Mouse (Mus musculus): ENCODE data around the gene Ciz1.

Ciz1 gene

GRCm38 (mm10) chr2:32380001-32380500 is 27.9 kb downstream of the Ciz1 start:
- DNase-seq (ENCODE audit: low read depth), result no peak

GRCm38 (mm10) chr2:32381141-32381774 is 29.1 kb downstream of the Ciz1 start:
- no peak for DNase-seq (ENCODE audit: low read depth)

DNA sequence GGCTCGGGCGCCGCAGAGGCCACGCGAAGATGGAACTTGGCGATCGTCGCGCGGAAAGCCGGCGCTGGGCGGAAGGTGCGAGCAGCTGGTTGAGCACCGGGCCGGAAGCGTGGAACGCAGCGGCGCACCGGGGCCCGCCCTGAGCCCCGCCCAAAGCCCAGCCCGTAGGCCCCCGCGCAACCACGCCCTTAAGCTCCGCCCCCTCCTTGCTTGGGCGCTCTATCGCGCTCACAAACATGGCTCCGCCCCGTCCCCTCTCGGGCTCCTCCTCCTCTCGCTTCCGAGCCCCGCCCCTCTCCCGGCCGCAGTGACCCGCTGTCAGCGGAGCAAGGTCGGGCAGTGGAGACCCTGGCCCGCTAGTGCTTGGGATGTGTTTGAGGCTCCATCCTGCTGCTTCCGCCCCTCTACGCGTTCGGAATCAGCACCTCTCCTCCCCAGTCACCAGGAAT is 29.7 kb downstream of the Ciz1 start, which contains the start of gene 1110008P14Rik:
Gene 1110008P14Rik, minus strand, starts transcription at position 164 of the 449 bp plus-strand sequence.
- peak; percentile 96 for DNase-seq (ENCODE audit: low read depth)

DNA sequence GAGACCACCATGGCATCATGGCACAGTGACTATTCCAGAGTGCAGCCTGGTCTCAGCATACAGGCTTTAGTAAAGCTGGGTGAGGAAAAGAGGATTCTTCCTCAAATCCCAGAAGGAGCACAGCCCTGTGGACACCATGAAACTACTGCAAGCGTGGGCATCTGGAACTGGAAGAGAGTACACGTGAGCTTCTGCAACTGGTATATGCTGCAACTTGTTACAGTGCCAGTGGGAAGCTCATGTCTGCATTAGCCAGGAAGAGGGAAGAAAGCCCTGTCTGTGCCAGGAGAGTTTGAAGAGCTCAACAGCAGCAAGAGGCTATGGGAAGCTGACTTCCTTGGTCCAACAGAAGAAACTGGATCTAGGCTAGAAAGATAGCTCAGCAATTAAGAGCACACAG is 30.6 kb downstream of the Ciz1 start:
- DNase-seq (ENCODE audit: low read depth), result peak; percentile 28

- no peak for DNase-seq (ENCODE audit: low read depth)
Measured at GRCm38 (mm10) chr2:32387706-32388490, 35.8 kb downstream of the Ciz1 start, which contains the start of gene Lcn2. Gene Lcn2 (minus strand): TSS chr2:32388252.

- no peak for DNase-seq (ENCODE audit: low read depth)
Measured at GRCm38 (mm10) chr2:32389157-32389556, 37.0 kb downstream of the Ciz1 start.

DNA sequence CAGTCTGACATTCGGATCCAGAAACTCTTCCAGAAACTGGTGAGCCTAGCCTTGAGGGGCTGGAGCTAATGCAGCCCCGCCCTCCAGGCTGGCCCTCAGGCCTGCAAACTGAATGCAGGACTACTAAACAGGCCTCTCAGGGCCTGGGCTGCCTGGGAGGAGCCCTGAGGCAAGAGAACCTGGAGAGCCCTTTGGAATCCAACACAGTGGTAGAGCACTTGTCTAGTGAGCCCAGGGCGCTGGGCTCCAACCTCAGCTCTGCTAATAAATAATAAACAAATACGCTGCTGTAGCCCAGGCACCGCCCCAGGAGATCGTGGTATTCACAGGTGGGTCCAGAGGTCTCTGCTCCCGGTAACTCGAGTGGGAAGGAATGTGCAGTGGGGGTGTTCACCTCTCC is 38.7 kb downstream of the Ciz1 start:
- DNase-seq (ENCODE audit: low read depth), result no peak

DNA sequence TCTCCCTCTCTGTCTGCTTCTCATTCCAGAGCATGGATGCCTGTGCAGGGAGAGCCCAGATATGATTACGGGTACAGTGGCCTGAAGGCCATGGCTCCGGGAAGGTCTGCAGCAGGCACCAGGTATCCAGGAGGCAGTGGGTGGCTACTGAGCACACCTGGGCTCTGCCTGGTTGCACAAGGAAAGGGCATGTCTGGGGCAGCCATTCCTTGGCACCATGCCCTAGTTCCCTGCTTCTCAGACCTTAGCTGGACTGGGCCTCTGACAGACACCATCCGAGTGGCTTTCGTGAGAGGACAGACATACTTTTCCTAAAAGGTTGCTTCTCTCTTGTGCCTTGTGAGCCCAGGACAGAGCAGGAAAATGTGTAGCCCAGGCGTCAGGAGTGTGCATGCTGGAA is 39.9 kb downstream of the Ciz1 start:
- DNase-seq (ENCODE audit: low read depth), result no peak

DNA sequence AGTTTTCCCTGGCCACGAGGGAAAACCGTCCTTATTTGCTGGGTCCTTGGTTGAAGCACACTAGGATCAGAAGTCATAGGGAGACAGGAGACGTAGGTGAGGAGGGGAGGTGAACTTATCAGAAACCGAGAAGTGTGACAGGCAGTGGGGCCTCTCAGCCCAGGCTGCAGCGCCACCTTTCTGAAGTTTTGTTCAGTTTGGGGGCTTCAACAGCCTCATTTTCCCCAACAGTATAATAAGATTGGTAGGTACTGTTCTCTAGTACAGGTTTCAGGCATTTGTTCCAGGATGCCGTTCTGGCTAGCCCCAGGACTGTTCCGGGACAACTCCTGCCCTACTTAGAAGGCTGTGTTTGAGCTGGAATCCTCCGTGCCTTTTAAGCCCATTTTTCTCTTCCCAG is 42.8 kb downstream of the Ciz1 start:
- DNase-seq (ENCODE audit: low read depth), result no peak

DNA sequence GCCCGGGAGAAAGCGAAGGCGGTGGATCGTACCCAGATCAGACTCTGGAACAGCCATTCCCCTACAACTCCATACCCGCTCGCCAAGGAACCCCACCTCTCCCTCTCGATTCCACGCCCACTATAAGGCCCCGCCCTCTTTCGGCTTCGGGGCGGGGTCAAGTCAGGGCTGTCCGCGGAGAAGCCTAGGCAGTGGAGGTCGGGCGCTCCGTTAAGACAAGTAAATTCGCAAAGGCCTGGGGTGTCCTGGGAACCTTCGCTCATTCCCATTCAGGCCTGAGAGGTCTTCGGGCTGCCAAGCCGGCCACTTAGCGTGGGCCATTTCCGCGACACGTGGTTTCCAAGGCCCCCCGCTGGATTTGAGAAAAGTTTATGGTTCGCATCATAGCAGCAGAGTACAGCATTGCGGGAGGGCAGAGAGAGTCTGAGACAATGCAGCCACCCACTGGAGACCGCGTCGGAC is 43.4 kb downstream of the Ciz1 start, which contains the start of gene Ptges2:
Gene Ptges2, plus strand, starts transcription at position 413 of the 462 bp plus-strand sequence.
- peak; percentile 93 for DNase-seq (ENCODE audit: low read depth)

DNA sequence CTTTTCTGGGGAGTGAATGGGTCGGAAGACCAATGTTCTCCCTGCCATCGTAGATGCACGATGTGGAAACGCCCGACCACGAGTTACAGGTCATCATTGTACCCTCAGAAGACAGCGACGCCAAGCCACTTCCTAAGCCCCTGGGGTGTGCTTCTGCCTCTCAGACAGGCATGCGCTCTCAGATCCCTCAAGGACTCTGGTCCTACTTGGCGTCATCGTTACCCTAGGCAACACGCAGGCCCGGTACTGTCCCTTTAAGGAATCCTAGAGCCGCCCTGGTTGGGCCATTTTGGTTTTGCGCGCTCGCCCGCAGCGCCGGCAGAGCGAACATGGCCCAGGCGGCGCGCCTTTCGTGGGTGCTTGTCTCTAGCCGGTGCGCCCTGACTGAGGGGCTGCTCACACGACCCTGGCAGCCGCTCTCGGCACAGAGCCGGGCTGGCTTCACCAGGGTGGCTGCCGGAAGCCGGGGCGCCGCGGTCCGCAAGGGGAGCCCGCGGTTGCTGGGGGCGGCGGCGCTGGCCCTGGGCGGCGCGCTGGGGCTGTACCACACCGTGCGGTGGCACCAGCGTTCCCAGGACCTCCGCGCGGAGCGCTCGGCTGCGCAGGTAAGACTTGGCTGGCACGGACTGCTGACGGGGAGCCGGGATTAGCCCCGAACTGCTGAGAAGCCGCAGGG is 44.0 kb downstream of the Ciz1 start:
- peak; percentile 91 for DNase-seq (ENCODE audit: low read depth)

DNA sequence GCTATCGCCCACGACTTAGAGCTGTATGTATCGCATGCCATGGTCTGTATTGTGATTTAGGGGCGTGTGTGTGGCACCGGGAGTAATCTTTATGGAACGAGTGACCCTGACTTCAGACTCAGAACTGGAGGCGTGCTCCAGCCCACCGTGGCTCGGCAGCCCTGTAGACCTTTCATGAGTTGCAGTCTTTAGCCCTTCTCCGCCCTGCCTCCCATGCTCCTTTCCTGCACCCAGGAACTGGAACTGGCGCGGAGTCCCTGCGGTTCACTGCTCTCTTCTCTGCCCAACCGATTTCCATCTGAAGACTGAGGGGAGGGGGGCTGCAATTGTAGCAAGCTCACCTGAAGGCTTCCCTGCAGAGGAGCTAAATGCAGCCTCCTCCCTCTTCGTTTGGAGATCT is 44.6 kb downstream of the Ciz1 start:
- no peak for DNase-seq (ENCODE audit: low read depth)

DNA sequence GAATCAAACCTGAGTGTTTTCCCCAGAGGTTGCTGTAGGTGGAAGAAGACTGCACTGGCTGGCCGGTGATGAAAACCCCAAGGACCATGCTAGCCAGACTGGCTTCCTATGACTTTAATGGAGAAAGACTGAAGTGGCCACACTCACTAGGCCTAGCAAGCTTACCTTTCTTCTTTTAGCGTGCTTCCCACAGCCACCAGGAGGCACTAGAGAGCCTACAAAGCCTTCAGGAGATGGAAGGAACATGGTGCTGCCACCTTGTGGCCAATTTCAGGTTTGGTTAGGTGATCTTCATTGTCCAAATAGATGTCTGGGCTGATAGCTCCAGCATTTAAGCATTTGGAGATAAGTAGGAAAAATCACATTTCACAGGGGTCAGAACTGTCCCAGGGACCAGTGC is 52.5 kb downstream of the Ciz1 start:
- DNase-seq (ENCODE audit: low read depth), result peak; percentile 99

DNA sequence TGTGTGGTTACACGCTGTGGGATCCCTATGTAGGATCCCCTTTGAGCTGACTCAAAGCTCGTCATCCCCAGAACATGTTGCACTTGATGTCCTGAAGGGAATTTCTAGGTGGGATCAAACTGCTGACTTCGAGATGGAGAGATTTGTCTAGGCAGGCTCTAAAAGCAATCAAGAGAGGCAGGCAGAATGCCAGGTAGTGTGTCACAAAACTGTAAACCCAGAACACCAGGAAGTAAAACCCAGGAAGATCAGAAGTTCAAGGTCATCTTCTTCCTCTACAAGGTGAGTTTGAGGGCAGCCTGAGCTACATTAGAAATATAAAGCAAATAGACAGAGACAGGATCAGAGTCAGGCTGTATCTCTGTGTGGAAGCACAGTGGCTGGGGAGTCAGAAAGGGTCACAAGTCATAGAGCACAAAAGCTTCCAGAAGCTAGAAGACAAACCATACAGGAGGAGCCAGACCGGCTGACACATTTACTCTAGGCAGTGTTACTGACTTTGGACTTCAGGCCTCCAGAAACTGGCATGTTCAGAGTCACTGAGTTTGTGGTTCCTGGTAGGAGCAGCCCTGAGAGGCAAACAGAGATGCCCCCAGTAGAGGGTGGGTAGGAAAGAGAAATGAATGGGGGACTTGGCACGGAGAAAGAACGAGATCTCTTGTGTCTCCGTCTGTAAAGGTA is 55.2 kb downstream of the Ciz1 start:
- DNase-seq (ENCODE audit: low read depth), result no peak

GRCm38 (mm10) chr2:32408429-32409424 is 56.6 kb downstream of the Ciz1 start:
- DNase-seq (ENCODE audit: low read depth), result no peak

DNA sequence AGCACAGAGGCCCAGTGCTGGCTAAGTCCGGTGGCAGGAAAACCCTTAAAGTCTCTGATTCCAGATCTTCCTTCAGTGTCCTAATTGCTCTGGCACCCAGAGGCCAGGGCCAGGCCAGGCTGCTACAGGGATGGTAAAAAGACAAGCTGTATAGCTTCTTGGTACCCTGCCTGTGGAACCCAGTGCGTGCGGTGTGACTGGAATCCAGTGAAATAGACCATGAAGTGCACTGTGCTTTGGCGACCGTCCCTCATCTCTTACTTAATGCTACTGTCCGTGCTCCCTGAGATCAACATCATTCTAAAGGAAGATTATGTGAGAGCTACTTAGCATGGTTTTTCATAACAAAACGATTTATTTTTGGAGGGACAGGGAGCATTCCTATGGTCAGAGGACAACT is 59.3 kb downstream of the Ciz1 start:
- DNase-seq (ENCODE audit: low read depth), result no peak

- DNase-seq (ENCODE audit: low read depth), result no peak
Measured at GRCm38 (mm10) chr2:32412742-32413531, 60.8 kb downstream of the Ciz1 start.

GRCm38 (mm10) chr2:32413936-32414335 is 61.8 kb downstream of the Ciz1 start:
- DNase-seq (ENCODE audit: low read depth), result no peak

- no peak for DNase-seq (ENCODE audit: low read depth)
Measured at GRCm38 (mm10) chr2:32415801-32416200, 63.7 kb downstream of the Ciz1 start.

- DNase-seq (ENCODE audit: low read depth), result no peak
Measured at GRCm38 (mm10) chr2:32416556-32416955, 64.4 kb downstream of the Ciz1 start.
